Mouse (Mus musculus) frontal cortex, postnatal 25 days (tissue): ENCODE measurements around the gene Pgpep1.

ENCODE experiments used
- DNase-seq, 2 experiments: peaks; one replicate each; pipeline ENCODE4 v3.0.0; 2022; ENCODE audit warnings: low spot score in 2 of 2

Gene Pgpep1

GRCm38 (mm10) chr8:70608749-70609367, 51.3 kb downstream of the Pgpep1 start, which contains the start of gene Ssbp4:
TSS of gene Ssbp4 (minus strand) at chr8:70608872.
- no peak for DNase-seq

GRCm38 (mm10) chr8:70607898-70608748, 52.1 kb downstream of the Pgpep1 start:
- DNase-seq: no peak

- DNase-seq: no peak
Measured at GRCm38 (mm10) chr8:70607603-70607897, 52.6 kb downstream of the Pgpep1 start.

- no peak for DNase-seq
Measured at GRCm38 (mm10) chr8:70606780-70607602, 53.2 kb downstream of the Pgpep1 start.

- no peak for DNase-seq
Measured at GRCm38 (mm10) chr8:70605871-70606779, 54.1 kb downstream of the Pgpep1 start.

DNA sequence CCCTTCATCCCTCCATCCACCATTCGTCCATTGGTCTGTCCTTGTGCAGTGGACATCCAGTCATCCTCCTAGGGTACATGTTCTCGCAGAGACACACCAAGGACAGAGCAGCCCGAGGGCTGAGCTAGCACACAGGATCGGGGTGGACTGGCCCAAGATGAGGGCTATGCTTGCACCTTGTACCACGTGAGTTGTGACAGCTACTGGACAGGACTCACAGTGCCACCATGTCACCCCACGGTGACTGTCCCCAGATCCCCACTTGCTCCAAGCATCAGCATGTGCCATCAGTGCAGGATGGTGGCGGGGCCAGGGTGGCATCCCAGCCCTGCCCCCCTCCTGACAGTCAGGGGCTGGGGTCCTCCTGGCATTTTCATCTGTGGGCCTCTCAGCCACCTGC, 55.6 kb downstream of the Pgpep1 start:
- DNase-seq: no peak

DNA sequence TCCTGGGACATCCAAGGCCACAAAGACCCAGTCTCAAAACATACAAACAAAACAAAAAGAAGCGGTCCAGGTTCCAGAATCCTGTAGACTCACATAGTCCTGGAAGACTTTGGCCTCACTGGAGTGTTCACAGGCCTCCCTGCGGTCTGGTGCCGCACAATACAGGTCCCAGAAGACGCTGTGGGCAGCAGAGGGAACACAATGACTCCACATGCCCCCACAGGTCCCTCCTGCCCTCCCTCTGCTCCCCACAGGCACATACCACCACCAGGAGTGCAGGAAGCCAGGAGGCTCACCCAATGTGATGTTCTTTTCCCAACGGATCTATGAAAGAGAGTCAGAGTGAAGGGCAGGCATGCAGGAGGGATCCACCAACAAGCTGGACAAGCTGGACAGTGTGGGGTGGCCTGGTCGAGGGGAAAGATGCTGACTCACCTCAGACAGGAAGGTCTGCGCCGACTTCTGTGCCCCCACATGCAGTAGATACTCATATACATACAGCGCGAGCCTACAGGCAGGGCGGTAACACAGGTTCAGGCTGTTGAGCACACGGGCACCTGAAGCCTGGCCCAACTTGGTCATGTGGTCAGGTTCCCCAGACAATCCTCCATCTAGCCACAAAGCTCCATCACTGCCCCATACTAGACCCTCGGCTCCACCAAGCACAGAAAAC, 57.9 kb downstream of the Pgpep1 start:
- no peak for DNase-seq

DNA sequence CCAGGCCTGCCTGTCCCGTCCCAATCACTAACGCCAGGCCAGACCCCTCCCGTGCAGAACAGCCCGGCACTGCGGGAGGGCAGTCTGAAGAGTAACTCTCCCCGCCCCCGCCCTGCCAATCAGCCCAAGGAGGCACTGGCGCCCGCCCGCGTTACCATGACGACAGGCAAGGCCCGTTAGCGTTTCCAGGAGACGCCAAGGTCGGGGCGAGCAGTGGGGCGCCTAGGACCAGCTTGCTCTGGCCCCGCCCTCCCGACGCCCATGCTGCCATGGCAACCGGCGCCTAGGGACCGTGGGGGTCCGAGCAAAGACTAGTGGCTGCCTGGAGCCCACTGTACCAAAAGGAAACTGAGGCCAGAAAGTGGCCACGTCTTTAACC, 58.9 kb downstream of the Pgpep1 start:
- DNase-seq: peak in 1 of 2 experiments; percentile 76

GRCm38 (mm10) chr8:70600473-70601270, 59.5 kb downstream of the Pgpep1 start:
- no peak for DNase-seq

GRCm38 (mm10) chr8:70599507-70600290, 60.5 kb downstream of the Pgpep1 start:
- no peak for DNase-seq

DNA sequence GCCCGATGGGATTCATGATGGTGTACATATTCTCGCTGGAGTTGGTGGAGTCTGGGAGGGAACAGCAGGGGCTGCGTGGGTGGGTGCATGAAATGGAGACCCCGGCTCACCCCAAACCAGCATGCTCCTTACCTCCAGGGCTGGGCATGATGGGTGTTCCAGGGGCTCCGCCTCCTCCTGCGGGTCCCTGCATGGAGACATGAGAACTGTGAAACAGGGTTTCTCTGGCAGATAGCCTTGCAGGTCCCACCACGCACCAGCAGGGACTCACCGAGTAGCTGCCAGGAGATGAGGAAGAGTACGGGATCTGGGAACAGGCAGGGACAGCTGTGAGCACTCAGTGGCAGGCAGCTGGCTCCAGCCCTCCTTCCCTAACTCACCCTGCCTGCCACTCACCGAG, 61.5 kb downstream of the Pgpep1 start:
- peak in 1 of 2 experiments; percentile 37 for DNase-seq

- DNase-seq: peak in 1 of 2 experiments; percentile 81
Measured at GRCm38 (mm10) chr8:70598283-70598682, 61.9 kb downstream of the Pgpep1 start.

DNA sequence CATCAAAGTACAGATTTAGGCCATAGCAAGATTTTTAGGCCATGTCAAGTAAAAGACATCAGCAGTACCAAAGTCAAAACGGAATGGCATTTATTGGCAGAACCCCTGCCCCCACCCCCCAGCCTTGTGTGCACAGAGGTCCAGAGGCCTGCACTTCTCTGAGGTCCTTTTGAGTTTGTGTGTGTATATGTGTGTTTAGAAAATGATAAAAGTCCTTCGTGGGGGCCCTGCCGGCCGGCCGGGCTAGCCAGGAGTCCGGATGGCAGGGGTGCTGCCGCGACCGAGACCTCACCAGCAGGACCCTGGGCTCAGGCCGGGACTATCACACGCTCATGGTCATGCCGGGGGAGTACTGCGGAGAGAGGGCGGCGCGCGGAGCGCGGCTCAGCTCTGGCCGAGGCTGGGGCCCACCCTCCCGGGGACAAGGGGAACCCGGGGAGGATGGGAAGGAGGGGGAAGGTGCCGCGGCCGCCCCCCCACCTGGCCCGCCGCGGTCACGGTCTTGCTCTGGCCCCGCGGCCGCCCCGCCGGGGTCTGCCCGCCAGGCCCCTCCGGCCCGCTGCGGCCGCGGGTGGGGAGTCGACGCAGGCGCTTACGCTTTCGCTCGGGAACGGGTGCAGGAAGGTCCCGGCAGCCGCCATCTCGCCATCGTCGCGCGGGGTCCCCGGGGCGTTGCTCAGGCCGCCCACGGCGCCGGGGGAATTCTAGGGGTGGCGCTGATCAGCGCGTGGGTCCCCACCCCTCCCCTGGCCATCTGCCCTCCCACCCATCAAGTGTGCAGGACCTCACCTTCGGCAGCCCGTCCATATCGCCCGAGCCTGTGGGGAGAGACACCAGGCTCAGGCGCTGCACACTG, 62.5 kb downstream of the Pgpep1 start:
- DNase-seq: no peak

- no peak for DNase-seq
Measured at GRCm38 (mm10) chr8:70596775-70597416, 63.3 kb downstream of the Pgpep1 start.
